Mouse (Mus musculus): ENCODE results near the gene Gcsh. TPM values are rescaled to one million over a fixed set of nuclear protein-coding genes. Genes with fewer than 3 reads are reported as not detected.

The Gcsh gene
- polyA plus RNA-seq, 1 experiment from 2014 or later = 111 TPM

DNA sequence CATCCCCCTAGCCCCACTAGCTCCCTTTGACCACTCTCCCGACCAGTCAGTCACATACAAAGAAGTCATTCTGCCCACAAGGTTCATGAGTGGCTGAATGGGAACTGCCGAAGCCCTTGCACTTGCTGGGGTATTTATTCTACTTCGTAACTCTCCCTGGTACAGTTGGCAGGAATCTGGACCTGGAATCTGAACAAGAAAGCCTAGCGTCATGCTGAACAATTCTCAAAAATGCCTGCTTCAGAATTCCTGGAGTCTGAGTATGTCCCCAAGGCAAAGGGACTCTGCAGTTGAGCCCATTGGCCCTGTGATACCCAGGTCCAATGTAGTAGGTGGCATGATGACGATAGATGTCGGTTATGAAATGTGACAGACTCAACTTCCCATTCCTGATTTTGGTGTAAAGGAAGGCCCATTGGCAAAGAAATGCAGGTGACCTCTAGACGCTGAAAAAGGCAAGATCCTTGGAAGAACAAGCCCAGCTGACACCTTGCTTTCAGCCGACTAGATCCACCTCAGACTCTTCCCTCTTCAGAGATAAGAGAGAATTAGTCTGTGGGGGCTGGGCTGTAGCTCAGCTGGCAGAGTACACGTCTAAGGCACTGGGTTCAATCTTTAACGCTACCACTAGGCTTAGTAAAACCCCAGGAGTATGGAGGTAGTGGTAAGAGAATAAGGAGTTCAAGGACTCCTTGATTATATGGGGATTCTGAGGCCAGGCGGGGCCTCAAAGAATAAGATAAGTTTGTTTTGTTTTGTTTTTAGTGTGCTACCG is 50.9 kb downstream of the Gcsh start:
- no peaks in the 10 kb centered on the region for H3K9me3 ChIP-seq (ENCODE audit: control insufficient read depth, low read length)
- H3K27ac ChIP-seq (ENCODE audit: low read depth, low read length) = no peak overlapping the region
- H3K9ac ChIP-seq (replicated peaks; ENCODE audit: low read depth, low read length) = no peak overlapping the region
- ATAC-seq (ENCODE audit: low read depth) = no peak
- no peaks in the 10 kb centered on the region for H3K36me3 ChIP-seq (ENCODE audit: control insufficient read depth, insufficient read depth, low read length)
- 80% methylated on average over 12 of the region's 12 CpGs for WGBS
- H3K4me3 ChIP-seq (ENCODE audit: low read depth, low read length) = peak overlapping the region; percentile 98; the same call in 1 of the 2 replicates
- peaks cover 12% of the 10 kb centered on the region for H3K4me1 ChIP-seq (ENCODE audit: control insufficient read depth, insufficient read depth, low read length)
- peak overlapping the region; percentile 37; the same call in 1 of the 2 replicates for H3K4me2 ChIP-seq (ENCODE audit: low read depth, low read length)
- H3K27me3 ChIP-seq (ENCODE audit: control insufficient read depth, insufficient read depth, low read length) = no peaks in the 10 kb centered on the region

DNA sequence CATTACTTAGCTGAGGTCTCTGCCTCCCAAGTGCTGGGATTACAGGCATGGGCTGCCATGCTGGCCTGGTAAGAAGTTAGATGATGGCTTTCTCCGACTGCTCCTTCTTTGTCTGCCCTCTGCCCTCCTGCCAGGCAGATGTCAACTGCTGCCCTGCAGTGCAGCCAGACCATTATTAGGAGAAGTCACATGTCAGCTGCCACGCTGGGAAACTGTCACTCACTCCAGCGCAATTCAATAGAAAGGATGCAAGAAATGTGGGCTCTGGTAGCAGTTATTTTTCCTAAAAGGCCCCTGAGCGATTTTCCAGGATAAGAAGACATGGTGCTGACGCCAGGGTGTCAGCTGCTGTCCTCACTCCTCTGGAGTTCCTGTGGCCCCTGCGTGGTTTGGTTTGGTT is 57.8 kb downstream of the Gcsh start:
- H3K4me3 ChIP-seq (ENCODE audit: low read depth, low read length) = no peak overlapping the region

DNA sequence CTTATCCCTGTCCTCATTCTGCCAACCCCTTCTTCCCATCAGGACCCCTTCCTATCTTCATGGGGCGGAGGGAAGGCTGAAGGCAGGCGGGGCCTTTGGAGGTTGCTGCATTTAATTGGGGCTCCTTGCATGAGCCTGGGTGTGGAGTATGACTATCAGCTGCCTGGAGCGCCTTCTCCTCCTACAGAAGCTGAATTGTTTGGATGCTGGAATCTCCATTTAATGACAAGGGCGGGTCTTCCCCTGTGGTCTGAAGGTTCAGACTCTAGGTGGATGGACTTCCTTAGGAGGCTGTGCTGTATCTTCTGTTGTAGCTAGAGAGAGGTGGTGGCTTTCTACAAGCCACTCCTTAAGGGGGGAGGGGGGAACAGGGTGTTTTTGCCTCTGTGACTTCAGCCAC is 58.4 kb downstream of the Gcsh start:
- Histone ChIP-seq H3K4me2 (ENCODE audit: low read depth, low read length) (no peak overlapping the region), H3K4me1 (ENCODE audit: control insufficient read depth, insufficient read depth, low read length) (no peaks in the 10 kb centered on the region), H3K9ac (replicated peaks; ENCODE audit: low read depth, low read length) (no peak overlapping the region), H3K36me3 (ENCODE audit: control insufficient read depth, insufficient read depth, low read length) (no peaks in the 10 kb centered on the region), H3K4me3 (ENCODE audit: low read depth, low read length) (no peak overlapping the region), H3K27me3 (ENCODE audit: control insufficient read depth, insufficient read depth, low read length) (no peaks in the 10 kb centered on the region), H3K27ac (ENCODE audit: low read depth, low read length) (no peak overlapping the region), H3K9me3 (ENCODE audit: control insufficient read depth, low read length) (no peaks in the 10 kb centered on the region)
- 96% methylated on average over 4 of the region's 4 CpGs for WGBS
- no peak for ATAC-seq (ENCODE audit: low read depth)

More for the DNA sequence above, 57.8 kb downstream of the Gcsh start:
- H3K4me2 ChIP-seq (ENCODE audit: low read depth, low read length) = no peak overlapping the region
- H3K4me1 ChIP-seq (ENCODE audit: control insufficient read depth, insufficient read depth, low read length) = no peaks in the 10 kb centered on the region
- 51% methylated on average over 6 of the region's 6 CpGs for WGBS
- no peak for ATAC-seq (ENCODE audit: low read depth)
- no peaks in the 10 kb centered on the region for H3K9me3 ChIP-seq (ENCODE audit: control insufficient read depth, low read length)
- H3K36me3 ChIP-seq (ENCODE audit: control insufficient read depth, insufficient read depth, low read length) = no peaks in the 10 kb centered on the region
- no peak overlapping the region for H3K9ac ChIP-seq (replicated peaks; ENCODE audit: low read depth, low read length)
- no peaks in the 10 kb centered on the region for H3K27me3 ChIP-seq (ENCODE audit: control insufficient read depth, insufficient read depth, low read length)
- no peak overlapping the region for H3K27ac ChIP-seq (ENCODE audit: low read depth, low read length)

Other genes with a start within 250 kb of the Gcsh start
- 30.1 and 33.9 TPM in 2 replicates for gene Cmc2, start 72.1 kb downstream of the Gcsh start, polyA plus RNA-seq (2014; fragmentation: Nextera tagmentation; extraction: Ambion mirVana)
- 6.1 and 7.1 TPM in 2 replicates for gene Cenpn, start 71.8 kb downstream of the Gcsh start, polyA plus RNA-seq (2014; fragmentation: Nextera tagmentation; extraction: Ambion mirVana)
- gene Atmin, start 50.1 kb downstream of the Gcsh start, polyA plus RNA-seq (2014; fragmentation: Nextera tagmentation; extraction: Ambion mirVana) = 27.1 and 31.2 TPM in 2 replicates
- 4.4 and 5.9 TPM in 2 replicates for gene 1700030J22Rik, start 14.6 kb downstream of the Gcsh start, polyA plus RNA-seq (2014; fragmentation: Nextera tagmentation; extraction: Ambion mirVana)
- 0.07 and 0.18 TPM in 2 replicates for gene Pkd1l2, start 88.9 kb upstream of the Gcsh start, polyA plus RNA-seq (2014; fragmentation: Nextera tagmentation; extraction: Ambion mirVana)
- gene Bco1, start 102.3 kb upstream of the Gcsh start, polyA plus RNA-seq (2014; fragmentation: Nextera tagmentation; extraction: Ambion mirVana) = 0.25 and 0.39 TPM in 2 replicates
- 3.5 and 4.1 TPM in 2 replicates for gene Gan, start 164.6 kb upstream of the Gcsh start, polyA plus RNA-seq (2014; fragmentation: Nextera tagmentation; extraction: Ambion mirVana)

Data from neural tube, embryonic 14.5 days (tissue).